In genomic region chr12:112810092-112810885, GRCm38 (mm10) we compare ENCODE assay signal across 8 mouse cellular contexts. TPM values are rescaled to one million over a fixed set of nuclear protein-coding genes. Genes with fewer than 3 reads are reported as not detected.
DNase-seq lines count a peak whose midpoint lies in the region; ATAC-seq lines count a peak whose summit lies in the region.

No protein-coding gene starts in this region.

- H3K4me1 ChIP-seq in heart, embryonic 10.5 days: peaks cover 61% of the 10 kb centered on the region
- peaks cover 18% of the 10 kb centered on the region for H3K4me1 ChIP-seq in lung, embryonic 15.5 days
- peaks cover 9% of the 10 kb centered on the region; the same call in 1 of the 2 replicates for H3K4me1 ChIP-seq in stomach, embryonic 14.5 days (ENCODE audit: control insufficient read depth, insufficient read depth, low read length)

- ATAC-seq in lung, embryonic 15.5 days (ENCODE audit: borderline replicate concordance, extremely low read depth, low FRiP score, low TSS enrichment): no peak
- no peak for ATAC-seq in stomach, embryonic 14.5 days (ENCODE audit: insufficient number of reproducible peaks, insufficient read depth, low FRiP score, low read depth)

- H3K36me3 ChIP-seq in heart, embryonic 10.5 days: peaks cover 26% of the 10 kb centered on the region
- 0 out of 2 replicates have a peak, but pooled peaks cover 2% of the 10 kb centered on the region for H3K36me3 ChIP-seq in lung, embryonic 15.5 days
- H3K36me3 ChIP-seq in stomach, embryonic 14.5 days (ENCODE audit: control insufficient read depth, insufficient read depth, low read length): no peaks in the 10 kb centered on the region; the same call in 1 of the 2 replicates

- peak overlapping the region; percentile 53; the same call in 1 of the 2 replicates for H3K9ac ChIP-seq in lung, embryonic 15.5 days
- H3K9ac ChIP-seq in stomach, embryonic 14.5 days (replicated peaks; ENCODE audit: low read depth, low read length): no peak overlapping the region

- peaks cover 12% of the 10 kb centered on the region; the same call in 1 of the 2 replicates for H3K27me3 ChIP-seq in heart, embryonic 10.5 days (ENCODE audit: insufficient read depth, poor library complexity, severe bottlenecking)
- H3K27me3 ChIP-seq in lung, embryonic 15.5 days: peaks cover 9% of the 10 kb centered on the region
- H3K27me3 ChIP-seq in stomach, embryonic 14.5 days (ENCODE audit: control insufficient read depth, insufficient read depth, low read length): no peaks in the 10 kb centered on the region

- peak overlapping the region; percentile 76 for H3K4me3 ChIP-seq in heart, embryonic 10.5 days
- peak overlapping the region; percentile 70; the same call in 1 of the 2 replicates for H3K4me3 ChIP-seq in lung, embryonic 15.5 days
- H3K4me3 ChIP-seq in stomach, embryonic 14.5 days (ENCODE audit: low read depth, low read length): no peak overlapping the region

- WGBS in heart, embryonic 10.5 days: 48% methylated on average over 19 of the region's 19 CpGs
- 50% methylated on average over 19 of the region's 19 CpGs for WGBS in lung, embryonic 15.5 days
- WGBS in stomach, embryonic 14.5 days: 60% methylated on average over 19 of the region's 19 CpGs

- H3K9me3 ChIP-seq in heart, embryonic 10.5 days: no peaks in the 10 kb centered on the region
- H3K9me3 ChIP-seq in lung, embryonic 15.5 days: no peaks in the 10 kb centered on the region
- H3K9me3 ChIP-seq in stomach, embryonic 14.5 days (ENCODE audit: control insufficient read depth, low read depth, low read length): no peaks in the 10 kb centered on the region

- no peak for DNase-seq in heart, embryonic 10.5 days (ENCODE audit: low spot score)
- no peak for DNase-seq in heart, adult 9 months (ENCODE audit: low spot score in 2 of 2)
- no peak for DNase-seq in lung, postnatal 14 days
- DNase-seq in induced T-regulatory cell, adult 2 months (ENCODE audit: low read depth): peak; percentile 10
- no peak for DNase-seq in ovary, adult 18-20 months (ENCODE audit: low spot score)
- no peak for DNase-seq in urinary bladder, adult 2 months (ENCODE audit: low spot score)

- H3K27ac ChIP-seq in heart, embryonic 10.5 days: peak overlapping the region; percentile 82
- no peak overlapping the region for H3K27ac ChIP-seq in lung, embryonic 15.5 days
- no peak overlapping the region for H3K27ac ChIP-seq in stomach, embryonic 14.5 days (ENCODE audit: low read length)

- H3K4me2 ChIP-seq in lung, embryonic 15.5 days: peak overlapping the region; percentile 99
- peak overlapping the region; percentile 91; the same call in 1 of the 2 replicates for H3K4me2 ChIP-seq in stomach, embryonic 14.5 days (replicated peaks; ENCODE audit: low read depth, low read length)

RNA-seq across cellular contexts. Expression of gene Clba1, which starts 1.6 kb away (rescaled TPM):
- polyA plus RNA-seq in heart, embryonic 10.5 days (2016; fragmentation: Nextera tagmentation; extraction: Ambion mirVana): 13.0 and 14.9 TPM in 2 replicates
- polyA plus RNA-seq in lung, embryonic 15.5 days (2015; fragmentation: Nextera tagmentation; extraction: Ambion mirVana): 6.9 and 7.4 TPM in 2 replicates
- polyA plus RNA-seq in stomach, embryonic 14.5 days (2014; fragmentation: Nextera tagmentation; extraction: Ambion mirVana): 6.1 and 8.2 TPM in 2 replicates
- polyA plus RNA-seq in urinary bladder, adult 2 months (2012; rRNA removed): 4.5 and 5.3 TPM in 2 replicates

RNA-seq across cellular contexts. Expression of gene Ahnak2, which starts 7.8 kb away (rescaled TPM):
- 0.53 and 0.71 TPM in 2 replicates for polyA plus RNA-seq in heart, embryonic 10.5 days (2016; fragmentation: Nextera tagmentation; extraction: Ambion mirVana)
- polyA plus RNA-seq in lung, embryonic 15.5 days (2015; fragmentation: Nextera tagmentation; extraction: Ambion mirVana): 0.72 and 0.98 TPM in 2 replicates
- polyA plus RNA-seq in stomach, embryonic 14.5 days (2014; fragmentation: Nextera tagmentation; extraction: Ambion mirVana): 4.6 and 5.0 TPM in 2 replicates
- 40.7 and 65.9 TPM in 2 replicates for polyA plus RNA-seq in urinary bladder, adult 2 months (2012; rRNA removed)

RNA-seq across cellular contexts. Expression of gene Cdca4, which starts 18.9 kb away (rescaled TPM):
- polyA plus RNA-seq in heart, embryonic 10.5 days (2016; fragmentation: Nextera tagmentation; extraction: Ambion mirVana): 66.5 and 98.2 TPM in 2 replicates
- polyA plus RNA-seq in lung, embryonic 15.5 days (2015; fragmentation: Nextera tagmentation; extraction: Ambion mirVana): 125 and 129 TPM in 2 replicates
- polyA plus RNA-seq in stomach, embryonic 14.5 days (2014; fragmentation: Nextera tagmentation; extraction: Ambion mirVana): 123 and 130 TPM in 2 replicates
- 17.0 and 22.2 TPM in 2 replicates for polyA plus RNA-seq in urinary bladder, adult 2 months (2012; rRNA removed)

RNA-seq across cellular contexts. Expression of gene Pld4, which starts 49.8 kb away (rescaled TPM):
- 0.57 and 2.9 TPM in 2 replicates for polyA plus RNA-seq in heart, embryonic 10.5 days (2016; fragmentation: Nextera tagmentation; extraction: Ambion mirVana)
- 12.7 and 17.9 TPM in 2 replicates for polyA plus RNA-seq in lung, embryonic 15.5 days (2015; fragmentation: Nextera tagmentation; extraction: Ambion mirVana)
- 12.9 and 13.3 TPM in 2 replicates for polyA plus RNA-seq in stomach, embryonic 14.5 days (2014; fragmentation: Nextera tagmentation; extraction: Ambion mirVana)
- 38.7 and 38.8 TPM in 2 replicates for polyA plus RNA-seq in urinary bladder, adult 2 months (2012; rRNA removed)

RNA-seq across cellular contexts. Expression of gene Gpr132, which starts 57.7 kb away (rescaled TPM):
- polyA plus RNA-seq in heart, embryonic 10.5 days (2016; fragmentation: Nextera tagmentation; extraction: Ambion mirVana): 0.11 TPM in 1 of 2 replicates, not detected in the other
- polyA plus RNA-seq in lung, embryonic 15.5 days (2015; fragmentation: Nextera tagmentation; extraction: Ambion mirVana): 0.13 and 0.79 TPM in 2 replicates
- 0.26 and 0.52 TPM in 2 replicates for polyA plus RNA-seq in stomach, embryonic 14.5 days (2014; fragmentation: Nextera tagmentation; extraction: Ambion mirVana)
- 3.4 and 4.1 TPM in 2 replicates for polyA plus RNA-seq in urinary bladder, adult 2 months (2012; rRNA removed)
